Mouse (Mus musculus): Measurements from ENCODE around the gene Tnfsf9.

Tnfsf9 gene

DNA sequence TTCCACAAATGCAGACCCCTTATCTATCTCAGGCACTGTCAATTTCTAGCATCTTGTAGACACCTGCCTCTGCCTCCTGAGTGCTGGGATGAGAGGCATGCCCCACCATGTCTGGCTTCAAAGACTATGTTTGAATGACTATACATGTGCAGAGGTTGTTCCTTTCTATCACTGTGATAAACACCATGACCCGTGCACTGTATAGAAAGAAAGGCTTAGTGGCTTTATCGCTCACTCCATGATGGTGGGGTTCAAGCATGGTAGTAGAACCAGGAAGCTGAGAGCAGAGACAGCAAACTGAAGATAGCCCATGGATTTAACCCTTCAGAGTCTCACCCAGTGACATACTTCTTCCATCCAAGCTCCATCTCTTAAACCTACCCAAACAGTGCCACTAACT, 29.6 kb downstream of the Tnfsf9 start:
- DNase-seq (ENCODE audit: low read depth, low spot score) = no peak

DNA sequence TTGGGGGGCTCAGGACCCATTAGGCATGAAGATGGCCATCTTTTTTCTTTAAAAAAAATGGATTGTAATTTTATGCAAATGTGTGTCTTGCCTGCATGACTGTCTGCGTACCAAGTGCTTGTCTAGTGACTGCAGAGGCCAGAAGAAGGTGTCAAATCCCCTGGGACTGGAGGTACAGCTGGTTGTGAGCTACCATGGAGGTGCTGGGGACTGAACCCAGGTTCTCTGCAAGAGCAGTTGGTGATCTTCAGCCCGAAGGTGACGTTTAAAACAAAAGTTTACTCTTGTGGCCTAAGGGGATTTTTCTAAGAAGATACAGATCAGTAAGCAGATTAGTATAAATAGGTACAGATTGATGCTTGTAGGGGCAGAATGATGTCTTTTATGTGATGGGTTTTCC, 30.5 kb downstream of the Tnfsf9 start:
- no peak for DNase-seq (ENCODE audit: low read depth, low spot score)

DNA sequence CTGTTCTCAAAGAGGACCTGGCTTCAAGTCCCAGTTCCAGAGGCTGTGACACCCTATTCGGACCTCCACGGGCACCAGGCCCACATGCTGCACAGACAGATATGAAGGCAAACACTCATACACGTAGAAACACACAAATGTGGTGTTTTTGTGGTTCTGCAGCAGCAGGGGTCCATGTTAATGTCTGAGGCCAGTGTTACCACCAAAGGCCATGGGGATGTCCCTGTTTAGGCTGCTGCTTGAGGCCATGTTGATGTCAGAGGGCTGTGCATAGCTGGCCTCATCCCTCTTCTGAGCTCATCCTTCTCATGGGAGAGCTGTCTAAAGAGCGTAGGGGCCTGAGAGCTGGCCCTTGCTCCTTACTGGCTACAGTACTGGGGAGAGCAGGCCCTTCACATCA, 33.6 kb downstream of the Tnfsf9 start:
- no peak for DNase-seq (ENCODE audit: low read depth, low spot score)

DNA sequence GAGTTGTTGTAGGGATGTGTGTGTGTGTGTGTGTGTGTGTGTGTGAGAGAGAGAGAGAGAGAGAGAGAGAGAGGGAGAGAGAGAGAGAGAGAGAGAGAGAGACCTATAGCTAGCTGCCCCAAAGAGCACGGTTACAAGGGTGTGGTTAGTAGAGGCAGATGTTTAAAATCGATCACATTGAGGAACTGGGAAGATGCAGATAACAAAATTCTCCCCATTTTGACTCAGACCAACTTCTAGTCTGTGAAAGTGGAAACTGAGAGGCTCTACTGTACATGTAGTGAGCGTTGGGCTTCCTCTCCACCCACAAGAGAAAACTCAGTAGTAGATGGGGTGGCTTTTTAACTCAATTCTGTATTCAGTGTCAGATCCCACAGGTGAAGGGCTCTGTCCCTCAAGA, 34.6 kb downstream of the Tnfsf9 start:
- DNase-seq (ENCODE audit: low read depth, low spot score) = no peak

DNA sequence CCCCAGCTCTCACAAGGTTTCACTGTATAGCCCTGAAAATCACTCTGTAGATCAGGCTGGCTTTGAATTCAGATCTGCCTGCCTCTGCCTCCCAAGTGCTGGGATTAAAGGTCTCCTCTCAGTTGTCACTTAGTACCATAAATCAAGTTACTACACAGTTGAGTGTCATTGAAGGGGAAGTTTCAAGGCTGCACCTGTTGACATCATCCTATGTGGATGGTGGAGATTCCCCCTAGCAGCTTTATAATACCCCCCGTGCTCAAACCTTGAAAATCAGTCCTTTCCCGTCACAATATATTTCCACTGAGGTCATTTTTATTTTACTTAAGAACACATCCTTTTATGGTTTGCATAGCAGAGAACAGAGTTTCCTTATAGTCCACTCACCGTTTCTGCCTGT, 38.6 kb downstream of the Tnfsf9 start:
- no peak for DNase-seq (ENCODE audit: low read depth, low spot score)

DNA sequence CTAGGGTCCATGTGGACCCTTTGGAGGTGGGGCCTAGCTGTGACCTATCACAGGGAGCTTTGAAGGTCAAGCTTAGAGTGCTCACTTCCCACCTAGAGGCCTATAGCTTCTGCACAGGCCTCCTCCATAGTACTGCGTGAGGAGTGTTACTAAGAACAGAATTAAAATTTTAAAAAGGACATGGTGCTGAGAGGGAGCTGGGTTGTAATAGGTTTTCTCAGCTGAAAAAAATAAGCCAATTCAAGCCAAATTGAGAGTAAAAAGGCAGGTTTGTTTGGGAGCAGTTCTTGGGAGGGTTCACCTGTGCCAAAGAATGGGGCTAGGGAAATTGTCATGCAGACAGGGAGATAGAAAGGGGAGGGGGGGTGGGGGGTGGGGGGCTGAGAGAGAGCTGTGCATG, 40.0 kb downstream of the Tnfsf9 start:
- DNase-seq (ENCODE audit: low read depth, low spot score) = no peak

DNA sequence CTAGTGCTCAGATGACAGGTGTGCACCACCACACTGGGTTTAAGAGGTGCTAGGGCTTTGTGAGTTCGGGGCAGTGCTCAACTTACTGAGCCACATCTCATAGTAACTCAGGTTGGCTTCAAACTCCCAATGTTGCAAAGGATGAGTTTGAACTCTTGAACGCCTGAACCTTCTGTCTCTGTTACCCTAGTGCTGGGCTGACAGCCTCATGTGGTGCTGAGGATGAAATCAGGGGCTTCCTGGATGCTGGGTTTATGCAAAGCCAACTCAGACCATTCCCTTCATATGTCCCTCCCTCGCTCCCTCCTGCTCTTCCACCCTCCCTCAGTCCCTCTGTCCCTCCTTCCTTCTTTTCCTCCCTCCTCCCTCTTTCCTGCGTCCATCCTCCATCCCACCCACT, 43.2 kb downstream of the Tnfsf9 start:
- no peak for DNase-seq (ENCODE audit: low read depth, low spot score)

DNA sequence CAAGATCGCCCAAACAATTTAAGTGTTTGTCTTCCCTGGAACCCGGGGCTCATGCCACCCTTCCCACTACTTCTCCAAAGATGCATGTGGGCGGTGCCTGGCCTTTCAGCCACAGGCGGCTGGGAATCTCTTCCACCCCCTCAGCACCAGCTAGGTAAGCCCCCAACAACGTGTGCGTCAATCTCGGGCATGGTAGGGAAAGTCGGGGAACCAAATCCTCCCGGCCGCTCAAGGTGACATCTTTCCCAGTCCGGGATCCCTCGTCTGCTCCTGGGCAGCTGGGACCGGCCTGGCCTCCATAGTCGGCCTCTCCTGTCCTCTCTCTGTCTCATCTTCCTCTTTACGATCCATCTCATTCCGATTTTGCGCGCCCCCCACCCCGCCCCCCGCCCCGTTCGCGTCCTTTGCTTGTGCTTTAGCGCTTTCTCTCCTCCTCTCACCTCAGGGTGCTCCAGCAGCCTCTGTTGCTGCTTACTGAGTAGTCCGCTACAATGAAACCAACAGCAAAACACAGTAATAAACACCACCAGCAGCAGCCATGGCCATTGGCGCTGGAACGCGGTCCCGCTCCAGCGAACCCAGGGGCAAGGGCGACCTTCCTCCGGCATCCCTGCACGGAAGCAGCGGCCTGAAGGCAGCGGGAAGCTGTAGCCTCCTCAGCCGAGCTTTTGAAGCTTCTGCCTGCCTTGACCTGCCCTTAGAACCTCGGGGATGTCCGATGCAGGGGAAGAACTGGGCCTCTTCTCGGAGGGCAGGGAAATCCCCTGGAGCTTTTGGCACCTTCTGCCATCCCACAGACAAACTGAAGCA, 44.1 kb downstream of the Tnfsf9 start, which contains the start of gene Cd70:
TSS of gene Cd70 (minus strand) at position 784 of the 810 bp plus-strand sequence.
- no peak for DNase-seq (ENCODE audit: low read depth, low spot score)

DNA sequence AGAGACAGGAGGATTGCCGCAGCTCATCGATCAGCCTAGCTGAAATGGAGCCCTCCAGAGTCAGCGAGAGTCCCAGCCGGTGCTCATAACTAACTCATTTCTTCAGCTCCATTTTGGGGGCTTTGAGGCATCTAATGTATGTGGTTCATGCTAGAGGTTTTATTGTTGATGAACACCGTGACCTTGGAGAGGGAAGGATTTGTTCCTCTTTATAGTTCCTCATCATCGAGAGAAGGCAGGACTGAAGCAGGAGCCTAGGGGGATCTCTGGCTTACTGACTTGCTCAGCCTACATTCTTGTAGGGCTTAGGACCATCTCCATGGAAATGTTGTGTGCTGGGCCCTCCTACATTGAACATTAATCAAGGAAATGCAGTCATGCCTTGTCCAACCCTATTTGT, 47.9 kb downstream of the Tnfsf9 start:
- no peak for DNase-seq (ENCODE audit: low read depth, low spot score)

DNA sequence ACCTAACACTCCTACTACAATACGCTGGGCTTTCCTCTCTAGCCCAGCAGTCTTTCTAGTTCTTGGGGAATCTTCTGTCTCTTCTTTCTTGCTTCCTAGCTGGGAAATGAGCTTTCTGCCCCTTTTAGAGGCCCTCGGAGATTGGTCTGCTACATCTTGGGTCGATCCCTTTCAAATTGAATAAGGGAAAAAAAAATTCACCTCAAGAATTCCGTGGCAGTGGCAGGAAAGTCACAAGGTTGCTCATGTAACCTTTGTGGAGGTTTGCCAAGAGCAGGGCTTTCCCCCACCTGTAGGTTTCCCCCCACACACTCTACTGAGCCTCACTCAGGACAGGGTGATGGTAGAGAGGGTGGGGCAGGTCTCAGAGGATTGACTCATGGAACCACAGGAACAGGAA, 48.7 kb downstream of the Tnfsf9 start:
- DNase-seq (ENCODE audit: low read depth, low spot score) = no peak

All from CD4-positive helper T cell, adult 2 months (primary cell).